In the genomic region with DNA sequence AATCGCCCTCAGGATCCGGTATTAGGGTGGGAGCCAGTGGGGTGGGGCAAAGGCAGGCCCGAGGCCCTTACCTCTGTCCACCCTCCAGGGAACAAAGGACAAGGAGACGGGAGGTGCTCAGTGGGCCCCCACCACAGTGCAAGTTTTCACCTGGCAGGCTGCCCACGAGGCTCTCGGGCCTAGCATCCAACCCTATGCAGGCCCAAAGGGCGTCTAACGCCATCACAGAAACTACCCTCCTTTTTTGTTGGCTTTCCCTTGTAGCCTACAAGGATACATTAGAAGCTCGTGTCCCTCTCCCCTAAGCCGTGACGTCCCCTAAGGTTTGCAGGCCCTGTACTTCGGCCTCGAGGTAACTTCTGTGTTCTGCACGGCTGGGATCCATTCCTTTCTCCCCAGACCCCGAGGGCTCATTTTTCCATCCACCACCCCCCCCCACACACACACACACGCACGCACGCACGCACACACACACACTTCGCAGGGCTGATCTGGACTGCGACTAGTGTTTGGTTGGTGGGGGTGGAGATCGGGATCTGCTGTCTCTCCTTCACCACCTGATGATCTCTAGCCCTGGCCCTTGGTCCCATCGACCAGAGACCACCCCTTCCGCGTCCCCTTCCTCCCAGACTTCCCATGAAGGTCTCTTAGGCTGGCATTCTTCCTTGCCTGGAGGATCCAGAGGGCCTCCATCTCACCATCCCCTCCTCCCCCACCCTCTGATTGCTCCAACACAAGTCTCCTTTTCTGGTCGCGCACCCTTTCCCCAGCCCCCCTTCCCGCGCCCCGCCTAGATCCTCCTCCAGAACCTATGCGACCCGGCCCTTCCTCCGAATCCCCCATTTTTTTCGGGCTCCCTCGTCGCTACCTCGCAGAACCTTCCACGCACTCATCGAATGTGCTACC, we compare ENCODE assay signal across 8 mouse cellular contexts. TPM values are rescaled to one million over a fixed set of nuclear protein-coding genes. Genes with fewer than 3 reads are reported as not detected.
DNase-seq lines count a peak whose midpoint lies in the region; ATAC-seq lines count a peak whose summit lies in the region.

No protein-coding gene starts in this region.

- peak; percentile 64 for ATAC-seq in limb, embryonic 13.5 days (ENCODE audit: low FRiP score, low read depth)
- peak; percentile 72 for ATAC-seq in midbrain, embryonic 16.5 days

- H3K9me3 ChIP-seq in limb, embryonic 13.5 days, result no peaks in the 10 kb centered on the region
- H3K9me3 ChIP-seq in midbrain, embryonic 16.5 days (replicated peaks; ENCODE audit: control insufficient read depth, low read length, poor library complexity, severe bottlenecking), result no peaks in the 10 kb centered on the region

- peak; percentile 40 for DNase-seq in urinary bladder, adult 2 months (ENCODE audit: low spot score)
- no peak for DNase-seq in urinary bladder, postnatal 10 days (ENCODE audit: low spot score)
- peak; percentile 76 for DNase-seq in cerebellum, adult 11-12 months
- DNase-seq in forelimb bud, embryonic 11.5 days (ENCODE audit: low read depth, low spot score), result peak; percentile 46
- DNase-seq in induced T-regulatory cell, adult 2 months (ENCODE audit: low read depth), result peak; percentile 50
- DNase-seq in thymus, postnatal 36 days, result peak; percentile 15 to 63

- WGBS in limb, embryonic 13.5 days, result under 1% methylated on average over 39 of the region's 39 CpGs
- WGBS in midbrain, embryonic 16.5 days, result under 1% methylated on average over 36 of the region's 39 CpGs

- peaks cover 41% of the 10 kb centered on the region for H3K36me3 ChIP-seq in limb, embryonic 13.5 days
- H3K36me3 ChIP-seq in midbrain, embryonic 16.5 days (ENCODE audit: control insufficient read depth, insufficient read depth, low read length), result peaks cover 23% of the 10 kb centered on the region

- H3K4me3 ChIP-seq in limb, embryonic 13.5 days, result peak overlapping the region; percentile 78
- H3K4me3 ChIP-seq in midbrain, embryonic 16.5 days (ENCODE audit: low read depth, low read length), result peak overlapping the region; percentile 74

- H3K4me2 ChIP-seq in limb, embryonic 13.5 days (replicated peaks), result peak overlapping the region; percentile 93
- peak overlapping the region; percentile 63 for H3K4me2 ChIP-seq in midbrain, embryonic 16.5 days (ENCODE audit: low read length)

- peak overlapping the region; percentile 95 for H3K9ac ChIP-seq in limb, embryonic 13.5 days
- H3K9ac ChIP-seq in midbrain, embryonic 16.5 days (ENCODE audit: low read depth, low read length), result peak overlapping the region; percentile 92

- H3K27ac ChIP-seq in limb, embryonic 13.5 days, result peak overlapping the region; percentile 93
- peak overlapping the region; percentile 92 for H3K27ac ChIP-seq in midbrain, embryonic 16.5 days (ENCODE audit: low read length)

- peaks cover 25% of the 10 kb centered on the region for H3K4me1 ChIP-seq in limb, embryonic 13.5 days
- peaks cover 14% of the 10 kb centered on the region for H3K4me1 ChIP-seq in midbrain, embryonic 16.5 days (ENCODE audit: control insufficient read depth, insufficient read depth, low read length)

- H3K27me3 ChIP-seq in limb, embryonic 13.5 days, result no peaks in the 10 kb centered on the region
- H3K27me3 ChIP-seq in midbrain, embryonic 16.5 days (ENCODE audit: control insufficient read depth, insufficient read depth, low read depth, low read length), result no peaks in the 10 kb centered on the region

RNA-seq across cellular contexts. Expression of a gene that starts 2.3 kb away (rescaled TPM):
- polyA plus RNA-seq in urinary bladder, adult 2 months (2012; rRNA removed), result 3.0 and 3.5 TPM in 2 replicates
- 373 and 377 TPM in 2 replicates for polyA plus RNA-seq in limb, embryonic 13.5 days (2015; fragmentation: Nextera tagmentation; extraction: Ambion mirVana)
- 2.4 and 3.3 TPM in 2 replicates for polyA plus RNA-seq in midbrain, embryonic 16.5 days (2015; fragmentation: Nextera tagmentation; extraction: Ambion mirVana)

RNA-seq across cellular contexts. Expression of a gene that starts 10.9 kb away (rescaled TPM):
- 211 and 293 TPM in 2 replicates for polyA plus RNA-seq in urinary bladder, adult 2 months (2012; rRNA removed)
- 457 and 480 TPM in 2 replicates for polyA plus RNA-seq in limb, embryonic 13.5 days (2015; fragmentation: Nextera tagmentation; extraction: Ambion mirVana)
- polyA plus RNA-seq in midbrain, embryonic 16.5 days (2015; fragmentation: Nextera tagmentation; extraction: Ambion mirVana), result 354 and 388 TPM in 2 replicates

RNA-seq across cellular contexts. Expression of a gene that starts 11.8 kb away (rescaled TPM):
- 3.6 and 5.9 TPM in 2 replicates for polyA plus RNA-seq in urinary bladder, adult 2 months (2012; rRNA removed)
- 1.1 and 1.3 TPM in 2 replicates for polyA plus RNA-seq in limb, embryonic 13.5 days (2015; fragmentation: Nextera tagmentation; extraction: Ambion mirVana)
- 0.46 and 0.61 TPM in 2 replicates for polyA plus RNA-seq in midbrain, embryonic 16.5 days (2015; fragmentation: Nextera tagmentation; extraction: Ambion mirVana)

RNA-seq across cellular contexts. Expression of a gene that starts 37.4 kb away (rescaled TPM):
- polyA plus RNA-seq in urinary bladder, adult 2 months (2012; rRNA removed), result 85.3 and 90.2 TPM in 2 replicates
- polyA plus RNA-seq in limb, embryonic 13.5 days (2015; fragmentation: Nextera tagmentation; extraction: Ambion mirVana), result 26.2 and 29.4 TPM in 2 replicates
- 11.2 and 15.4 TPM in 2 replicates for polyA plus RNA-seq in midbrain, embryonic 16.5 days (2015; fragmentation: Nextera tagmentation; extraction: Ambion mirVana)

RNA-seq across cellular contexts. Expression of a gene that starts 45.3 kb away (rescaled TPM):
- polyA plus RNA-seq in urinary bladder, adult 2 months (2012; rRNA removed), result 8.9 and 9.0 TPM in 2 replicates
- polyA plus RNA-seq in limb, embryonic 13.5 days (2015; fragmentation: Nextera tagmentation; extraction: Ambion mirVana), result 12.9 and 13.5 TPM in 2 replicates
- 10.2 and 10.8 TPM in 2 replicates for polyA plus RNA-seq in midbrain, embryonic 16.5 days (2015; fragmentation: Nextera tagmentation; extraction: Ambion mirVana)

Comparison
In these comparisons a context has a peak if more than half of its experiments do, and no peak if none do; other contexts are left out.
1. RNA of a gene that starts 2.3 kb away (polyA plus RNA-seq): 373 to 377 TPM in limb, embryonic 13.5 days; 3.0 to 3.5 TPM in urinary bladder, adult 2 months and 2.4 to 3.3 TPM in midbrain, embryonic 16.5 days; every median in the first group is over 10 times any median in the second.